Mouse (Mus musculus) intestine, postnatal 0 days (tissue): ENCODE results near the gene Iqcj. TPM values are rescaled to one million over a fixed set of nuclear protein-coding genes. Genes with fewer than 3 reads are reported as not detected.

Experiments used
- ATAC-seq: fragments of 200-750 bp; cut with Nextera tagmentation; 2 replicates; pipeline ENCODE4 v1.8.0; 2017; ENCODE audit warnings: mild to moderate bottlenecking, moderate TSS enrichment, moderate library complexity
- H3K27ac ChIP-seq: fragments of 300-500 bp; sonication (generic); 2 replicates; pipeline ENCODE4 v1.5.1; 2014; ENCODE audit warnings: mild to moderate bottlenecking, low read depth, low read length, moderate library complexity
- H3K27me3 ChIP-seq: fragments of 300-500 bp; sonication (generic); replicated peaks from 2 replicates; pipeline ENCODE4 v1.6.1; 2014; ENCODE audit warnings: low read length, mixed read lengths; ENCODE audit not compliant: control insufficient read depth, insufficient read depth
- H3K36me3 ChIP-seq: fragments of 300-500 bp; sonication (generic); 2 replicates; pipeline ENCODE4 v1.6.1; 2014; ENCODE audit warnings: mild to moderate bottlenecking, moderate library complexity; ENCODE audit not compliant: control insufficient read depth, insufficient read depth
- H3K4me1 ChIP-seq: fragments of 300-500 bp; sonication (generic); replicated peaks from 2 replicates; pipeline ENCODE4 v1.6.1; 2014; ENCODE audit warnings: antibody characterized with exemption, low read length, mixed read lengths; ENCODE audit not compliant: control insufficient read depth, insufficient read depth
- H3K4me2 ChIP-seq: fragments of 300-500 bp; sonication (generic); replicated peaks from 2 replicates; pipeline ENCODE4 v1.6.1; 2014; ENCODE audit warnings: low read depth, mild to moderate bottlenecking, moderate library complexity
- H3K4me3 ChIP-seq: fragments of 300-500 bp; sonication (generic); 2 replicates; pipeline ENCODE4 v1.5.1; 2014; ENCODE audit warnings: low read depth, low read length
- H3K9ac ChIP-seq: fragments of 300-500 bp; sonication (generic); 2 replicates; pipeline ENCODE4 v1.6.1; 2014; ENCODE audit warnings: mild to moderate bottlenecking, low read depth, low read length
- H3K9me3 ChIP-seq: fragments of 300-500 bp; sonication (generic); 2 replicates; pipeline ENCODE4 v1.6.1; 2016; ENCODE audit warnings: mixed run types; ENCODE audit not compliant: control insufficient read depth
- CTCF ChIP-seq: sonication (generic); IDR thresholded peaks from 2 replicates; pipeline ENCODE4 v1.5.1; 2016; ENCODE audit warnings: low read depth, mild to moderate bottlenecking, control low read depth, antibody characterized with exemption, moderate library complexity
- WGBS: fragments of 180-500 bp; shearing (Covaris S2); extraction: QIAGEN DNeasy Blood & Tissue Kit; methylation state at CpG from one replicate; pipeline ENCODE4 v1.1.7; 2014; 5-methylcytosine and 5-hydroxymethylcytosine counted together
- polyA plus RNA-seq: library from polyadenylated mRNA; unstranded; fragments of >200 nt; fragmentation: Nextera tagmentation; extraction: Ambion mirVana; gene quantifications from 2 replicates; pipeline ENCODE4 v1.2.1, GENCODE M21; 2015

Gene Iqcj
- polyA plus RNA-seq, 1 experiment from 2014 or later: not detected

- no peaks in the 10 kb centered on the region for H3K9me3 ChIP-seq
- no peak overlapping the region for H3K9ac ChIP-seq
- H3K4me1 ChIP-seq: no peaks in the 10 kb centered on the region
- H3K4me3 ChIP-seq: no peak overlapping the region
- ATAC-seq: no peak
- WGBS: 57% methylated on average over 3 of the region's 3 CpGs
- H3K36me3 ChIP-seq: no peaks in the 10 kb centered on the region
- H3K27me3 ChIP-seq: no peaks in the 10 kb centered on the region
- no peak for TF ChIP-seq CTCF
- no peak overlapping the region for H3K27ac ChIP-seq
- H3K4me2 ChIP-seq: no peak overlapping the region
Measured at GRCm38 (mm10) chr3:67935829-67936228, 43.8 kb downstream of the Iqcj start.

GRCm38 (mm10) chr3:67947000-67947399, 55.0 kb downstream of the Iqcj start:
- H3K4me1 ChIP-seq: no peaks in the 10 kb centered on the region
- no peak overlapping the region for H3K27ac ChIP-seq
- H3K4me3 ChIP-seq: no peak overlapping the region
- no peaks in the 10 kb centered on the region for H3K9me3 ChIP-seq
- no peak for ATAC-seq
- H3K36me3 ChIP-seq: no peaks in the 10 kb centered on the region
- TF ChIP-seq CTCF: no peak
- H3K4me2 ChIP-seq: no peak overlapping the region
- 86% methylated on average over 2 of the region's 2 CpGs for WGBS
- no peaks in the 10 kb centered on the region for H3K27me3 ChIP-seq
- no peak overlapping the region for H3K9ac ChIP-seq

GRCm38 (mm10) chr3:67952517-67952940, 60.5 kb downstream of the Iqcj start:
- no peak overlapping the region for H3K27ac ChIP-seq
- 52% methylated on average over 5 of the region's 5 CpGs for WGBS
- H3K4me1 ChIP-seq: no peaks in the 10 kb centered on the region
- no peak overlapping the region for H3K4me2 ChIP-seq
- ATAC-seq: no peak
- no peak overlapping the region for H3K4me3 ChIP-seq
- no peaks in the 10 kb centered on the region for H3K36me3 ChIP-seq
- H3K27me3 ChIP-seq: no peaks in the 10 kb centered on the region
- TF ChIP-seq CTCF: no peak
- H3K9me3 ChIP-seq: no peaks in the 10 kb centered on the region
- no peak overlapping the region for H3K9ac ChIP-seq

GRCm38 (mm10) chr3:67954459-67955065, 62.5 kb downstream of the Iqcj start:
- Histone ChIP-seq H3K4me1 (no peaks in the 10 kb centered on the region), H3K9me3 (no peaks in the 10 kb centered on the region), H3K27me3 (no peaks in the 10 kb centered on the region), H3K4me3 (no peak overlapping the region), H3K4me2 (no peak overlapping the region), H3K9ac (no peak overlapping the region), H3K36me3 (no peaks in the 10 kb centered on the region), H3K27ac (no peak overlapping the region)
- ATAC-seq: no peak
- WGBS: 48% methylated on average over 5 of the region's 5 CpGs
- TF ChIP-seq CTCF: no peak

DNA sequence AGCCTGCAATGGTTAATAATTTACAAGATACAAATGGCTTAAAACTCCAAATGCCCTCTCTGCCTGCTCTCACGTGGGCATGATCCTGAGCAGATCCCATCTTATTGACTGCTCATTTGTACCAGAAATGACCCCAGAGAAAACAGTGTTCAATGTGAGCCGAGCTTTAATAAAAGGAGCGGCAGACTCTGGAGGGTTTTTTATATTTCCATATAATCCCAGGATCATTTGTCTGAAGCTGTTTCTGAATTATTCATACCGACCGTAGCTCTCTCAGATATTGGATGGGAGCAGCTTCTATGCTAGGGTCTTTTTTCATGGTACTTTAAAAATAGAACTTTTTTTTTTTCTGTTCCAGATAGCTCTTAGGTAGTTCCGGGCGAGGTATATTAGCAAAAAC, 67.7 kb downstream of the Iqcj start:
- TF ChIP-seq CTCF: no peak
- no peak overlapping the region for H3K4me3 ChIP-seq
- no peak overlapping the region for H3K4me2 ChIP-seq
- no peaks in the 10 kb centered on the region for H3K36me3 ChIP-seq
- no peak overlapping the region for H3K27ac ChIP-seq
- H3K27me3 ChIP-seq: no peaks in the 10 kb centered on the region
- H3K9ac ChIP-seq: no peak overlapping the region
- H3K9me3 ChIP-seq: no peaks in the 10 kb centered on the region
- 50% methylated on average over 7 of the region's 7 CpGs for WGBS
- no peak for ATAC-seq
- H3K4me1 ChIP-seq: no peaks in the 10 kb centered on the region

GRCm38 (mm10) chr3:67960133-67960532, 68.1 kb downstream of the Iqcj start:
- Histone ChIP-seq H3K9me3 (no peaks in the 10 kb centered on the region), H3K4me2 (no peak overlapping the region), H3K4me3 (no peak overlapping the region), H3K4me1 (no peaks in the 10 kb centered on the region), H3K36me3 (no peaks in the 10 kb centered on the region), H3K27ac (no peak overlapping the region), H3K27me3 (no peaks in the 10 kb centered on the region), H3K9ac (no peak overlapping the region)
- ATAC-seq: no peak
- WGBS: 43% methylated on average over 3 of the region's 3 CpGs
- no peak for TF ChIP-seq CTCF

DNA sequence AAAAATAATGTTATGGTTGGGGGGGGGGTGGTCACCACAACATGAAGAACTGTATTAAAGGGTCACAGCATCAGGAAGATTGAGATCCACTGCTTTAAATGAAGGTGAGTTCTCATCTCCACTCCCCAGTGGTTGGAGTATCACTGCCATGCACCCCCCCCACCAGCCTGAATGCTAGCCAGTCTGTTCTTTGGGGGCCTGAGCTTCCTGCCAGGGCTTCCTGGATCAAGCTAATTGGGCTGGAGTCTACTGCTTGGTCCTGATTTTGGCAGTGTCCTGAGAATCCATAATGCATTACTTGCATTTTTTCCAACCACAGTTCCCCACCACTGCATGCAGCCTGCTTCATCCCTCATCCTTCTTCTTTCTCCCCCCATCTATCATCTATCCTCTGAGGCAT, 68.7 kb downstream of the Iqcj start:
- Histone ChIP-seq H3K4me2 (no peak overlapping the region), H3K36me3 (no peaks in the 10 kb centered on the region), H3K4me3 (no peak overlapping the region), H3K27me3 (no peaks in the 10 kb centered on the region), H3K27ac (no peak overlapping the region), H3K4me1 (no peaks in the 10 kb centered on the region), H3K9me3 (no peaks in the 10 kb centered on the region), H3K9ac (no peak overlapping the region)
- no peak for TF ChIP-seq CTCF
- ATAC-seq: no peak
